Mouse (Mus musculus) cerebellum, postnatal 36 days (tissue): ENCODE results near the gene Slc29a4.

Experiments
- DNase-seq, 2 experiments: peaks; one replicate each; pipeline ENCODE4 v3.0.0; 2021 to 2022; ENCODE audit warnings: mixed read lengths in 2 of 2

Slc29a4 gene

DNA sequence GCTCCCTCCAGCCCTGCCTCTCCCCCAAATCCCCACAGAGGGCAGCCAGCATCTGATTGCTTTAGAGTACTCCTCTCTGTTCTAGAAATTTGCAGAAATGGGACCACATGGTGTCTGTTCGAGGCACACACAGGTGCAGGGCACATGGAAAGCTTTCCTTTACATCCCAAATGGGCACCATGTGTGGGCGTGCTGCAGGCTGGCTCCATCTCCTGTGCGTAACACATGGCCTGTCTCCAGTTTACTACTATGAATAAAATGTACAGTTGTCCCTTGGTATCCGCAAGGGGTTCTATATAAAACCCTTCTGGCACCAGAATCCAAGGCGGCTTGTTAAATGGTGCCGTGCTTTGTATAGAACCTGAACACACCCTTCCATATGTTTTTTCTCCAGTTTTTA is 4.6 kb downstream of the Slc29a4 start:
- no peak for DNase-seq

DNA sequence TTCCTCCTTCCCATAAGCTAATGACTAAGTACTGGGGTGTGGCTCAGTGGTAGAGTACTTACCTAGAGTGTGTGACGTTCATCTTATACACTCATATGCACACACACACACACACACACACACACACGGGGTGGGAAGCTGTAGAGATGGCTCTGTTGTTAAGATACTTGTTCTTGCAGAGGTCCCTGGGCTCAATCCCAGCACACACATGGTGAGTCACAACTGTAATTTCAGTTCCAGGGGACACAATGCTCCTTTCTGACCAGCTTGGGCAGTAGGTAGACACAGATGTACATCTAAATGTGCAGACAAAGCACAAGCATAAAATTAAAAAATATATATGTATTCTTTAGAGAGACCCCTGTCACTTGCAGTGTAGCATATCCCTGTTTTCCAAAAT is 5.4 kb downstream of the Slc29a4 start:
- no peak for DNase-seq

GRCm38 (mm10) chr5:142700842-142701589 is 8.7 kb downstream of the Slc29a4 start:
- DNase-seq: peak; percentile 35 to 54

DNA sequence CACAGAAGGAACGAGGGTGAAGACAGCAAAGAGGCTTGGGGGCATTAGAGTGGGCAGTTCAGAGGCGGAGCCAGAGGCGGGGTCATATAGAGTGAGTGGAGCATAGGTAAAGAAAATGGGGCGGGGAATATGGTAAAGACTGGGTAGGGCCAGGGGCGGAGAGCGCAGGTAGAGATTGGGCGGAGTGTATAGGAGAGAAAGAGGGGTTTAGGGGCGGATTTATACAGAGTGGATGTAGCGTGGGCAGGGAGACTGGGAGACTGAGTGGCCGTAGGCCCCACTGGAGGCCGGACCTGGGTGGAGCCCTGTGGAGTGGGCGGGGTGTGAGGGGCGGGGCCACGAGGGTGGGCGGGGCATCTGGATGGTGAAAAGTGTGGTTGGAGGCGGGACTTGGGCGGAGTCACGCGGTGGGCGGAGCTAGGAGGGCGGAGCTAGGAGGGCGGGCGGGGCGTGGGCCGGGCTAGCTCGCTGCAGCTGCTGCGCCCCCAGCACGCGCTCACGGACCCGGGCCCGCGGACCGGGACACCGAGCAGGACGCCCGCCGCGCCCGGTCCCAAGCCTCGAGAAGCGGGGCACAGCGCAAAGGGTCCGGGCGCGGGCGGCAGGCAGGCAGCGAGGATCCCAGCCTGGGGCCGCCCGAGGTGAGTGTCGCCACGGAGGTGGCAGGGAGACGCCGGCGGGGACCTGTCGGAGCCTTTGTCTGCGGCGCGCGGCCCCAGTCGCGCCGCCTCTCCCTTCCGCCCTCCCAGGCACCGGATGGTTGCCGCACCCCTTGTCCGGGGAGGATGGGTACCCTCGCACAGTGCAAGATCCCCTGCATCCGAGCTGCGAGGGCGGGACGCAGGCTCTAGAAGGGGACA is 9.6 kb downstream of the Slc29a4 start:
- peak; percentile 63 to 71 for DNase-seq

- peak in 1 of 2 experiments; percentile 34 for DNase-seq
Measured at GRCm38 (mm10) chr5:142702511-142703138, 10.3 kb downstream of the Slc29a4 start.

GRCm38 (mm10) chr5:142703569-142703968 is 11.3 kb downstream of the Slc29a4 start:
- DNase-seq: peak; percentile 87 to 89

DNA sequence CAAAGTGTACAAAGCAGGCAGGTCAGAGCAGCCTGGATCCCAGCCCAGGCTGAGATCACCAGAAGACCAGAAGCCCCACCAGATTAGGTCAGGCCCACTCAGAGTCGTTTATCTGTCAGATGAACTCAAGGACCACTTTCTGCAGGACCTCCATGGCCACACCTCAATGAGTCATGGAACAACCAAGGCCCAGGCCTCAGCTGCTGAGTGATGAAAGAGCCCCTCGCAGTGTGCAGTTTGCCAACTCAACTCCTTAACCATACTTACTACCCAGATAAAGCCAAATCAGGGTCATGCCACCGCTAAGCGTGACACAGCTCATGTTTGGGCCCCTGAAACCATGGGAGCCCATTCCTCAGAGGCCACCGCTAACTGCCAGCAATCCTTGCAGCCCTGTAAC is 15.4 kb downstream of the Slc29a4 start:
- DNase-seq: no peak

DNA sequence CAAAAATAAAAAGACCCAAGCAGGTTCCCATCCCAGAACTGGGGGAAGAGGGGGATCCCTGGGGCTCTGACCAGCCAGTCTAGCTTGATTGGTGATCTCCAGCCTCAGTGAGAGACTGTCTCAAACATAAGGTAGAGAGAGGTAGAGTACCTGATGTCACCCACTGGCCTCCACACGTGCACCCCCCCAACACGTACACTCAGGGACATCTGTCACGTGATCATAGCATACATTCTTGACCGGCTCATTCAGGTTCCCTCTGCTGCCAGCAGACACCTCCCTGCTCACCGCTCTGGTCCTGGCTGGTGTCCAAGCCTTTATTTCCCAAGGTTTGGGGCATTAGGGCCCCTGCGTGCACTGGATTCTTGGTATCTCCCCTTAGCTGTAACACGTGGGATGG is 17.1 kb downstream of the Slc29a4 start:
- no peak for DNase-seq

- DNase-seq: no peak
Measured at GRCm38 (mm10) chr5:142712373-142712772, 20.1 kb downstream of the Slc29a4 start.

GRCm38 (mm10) chr5:142713966-142714365 is 21.7 kb downstream of the Slc29a4 start:
- peak; percentile 75 to 79 for DNase-seq

DNA sequence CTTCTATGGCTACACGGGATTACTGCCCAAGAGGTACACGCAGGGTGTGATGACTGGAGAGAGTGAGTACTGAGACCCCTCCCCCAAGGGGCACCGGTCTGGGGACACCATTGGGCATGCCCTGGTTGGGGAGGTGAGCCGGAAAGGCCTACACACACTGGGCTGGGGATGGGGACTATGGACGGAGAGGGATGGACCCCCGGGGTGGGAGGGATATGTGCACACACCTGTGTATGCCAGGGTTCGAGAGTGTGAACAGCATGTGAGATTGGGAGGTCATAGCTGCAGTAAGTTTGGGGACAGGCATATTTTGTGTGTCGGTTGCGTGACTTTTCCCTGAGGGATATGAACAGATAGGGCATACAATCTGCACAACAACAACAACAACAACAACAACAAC is 22.7 kb downstream of the Slc29a4 start:
- DNase-seq: no peak

GRCm38 (mm10) chr5:142716056-142716455 is 23.7 kb downstream of the Slc29a4 start:
- peak; percentile 71 for DNase-seq

DNA sequence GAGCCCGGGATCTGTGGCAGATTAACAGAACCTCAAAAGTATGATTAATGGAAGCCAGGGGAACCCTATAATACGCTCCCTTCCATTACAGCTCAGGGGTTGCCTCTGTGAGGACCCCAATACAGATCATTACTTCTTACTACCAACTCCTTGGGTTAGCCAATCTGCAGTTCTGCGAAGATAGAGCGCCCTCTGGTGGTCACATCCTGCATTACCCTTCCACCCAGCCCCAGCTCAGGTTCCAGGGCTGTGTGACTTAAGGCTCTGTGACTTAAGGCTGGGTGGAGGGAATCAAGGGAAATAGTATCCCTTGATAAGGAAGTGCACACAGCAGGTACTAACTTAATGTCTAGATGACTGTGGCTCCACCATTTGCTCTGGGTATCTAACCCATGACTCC is 25.7 kb downstream of the Slc29a4 start:
- peak; percentile 89 to 92 for DNase-seq

- no peak for DNase-seq
Measured at GRCm38 (mm10) chr5:142718486-142718885, 26.2 kb downstream of the Slc29a4 start.

GRCm38 (mm10) chr5:142719897-142720296 is 27.6 kb downstream of the Slc29a4 start:
- peak in 1 of 2 experiments; percentile 3 for DNase-seq

- peak; percentile 61 to 71 for DNase-seq
Measured at GRCm38 (mm10) chr5:142723520-142724133, 31.3 kb downstream of the Slc29a4 start.

- DNase-seq: no peak
Measured at GRCm38 (mm10) chr5:142724265-142724664, 32.0 kb downstream of the Slc29a4 start.

GRCm38 (mm10) chr5:142726748-142727147 is 34.4 kb downstream of the Slc29a4 start:
- no peak for DNase-seq

GRCm38 (mm10) chr5:142728301-142728700 is 36.0 kb downstream of the Slc29a4 start:
- no peak for DNase-seq

GRCm38 (mm10) chr5:142730295-142730694 is 38.0 kb downstream of the Slc29a4 start:
- DNase-seq: no peak

DNA sequence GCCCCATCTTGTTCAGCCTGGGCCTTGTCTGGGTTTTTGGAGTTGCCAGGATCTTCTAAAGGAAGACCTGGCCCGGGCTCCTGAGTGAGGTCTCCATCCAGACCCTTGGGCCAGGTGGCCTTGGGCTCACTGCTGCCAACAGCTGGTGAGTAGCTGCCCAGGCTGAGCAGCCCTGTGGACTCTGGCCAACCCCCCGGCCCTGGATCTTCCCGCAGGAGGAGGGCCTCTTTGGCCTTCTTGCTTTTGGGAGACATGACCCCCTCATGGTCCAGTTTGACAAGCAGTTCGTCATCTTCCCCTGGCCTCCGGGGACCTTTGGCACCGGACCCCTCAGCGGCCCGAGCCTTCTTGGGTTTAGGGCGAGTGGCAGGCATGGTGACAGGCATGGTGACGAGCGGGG is 39.6 kb downstream of the Slc29a4 start:
- no peak for DNase-seq

DNA sequence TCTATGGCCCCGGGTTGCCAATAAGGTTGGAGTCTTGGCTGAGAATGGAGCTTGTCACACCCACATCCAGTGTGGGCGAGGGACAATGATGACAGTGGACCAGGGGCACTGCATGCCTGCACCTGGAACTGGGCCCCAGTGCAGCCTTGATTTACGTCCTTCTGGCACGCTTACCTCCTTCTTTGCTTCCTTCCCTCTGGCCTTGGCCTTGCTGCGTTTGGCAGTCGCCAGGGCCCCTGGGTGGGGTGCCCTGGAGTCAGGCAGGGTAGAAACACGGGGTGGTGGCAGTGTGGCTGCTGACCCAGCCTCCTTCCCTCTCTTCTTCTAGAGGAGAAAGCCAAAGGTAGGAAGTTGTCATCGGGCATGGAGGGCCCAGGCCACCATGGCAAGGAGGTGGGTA is 47.6 kb downstream of the Slc29a4 start:
- DNase-seq: no peak

DNA sequence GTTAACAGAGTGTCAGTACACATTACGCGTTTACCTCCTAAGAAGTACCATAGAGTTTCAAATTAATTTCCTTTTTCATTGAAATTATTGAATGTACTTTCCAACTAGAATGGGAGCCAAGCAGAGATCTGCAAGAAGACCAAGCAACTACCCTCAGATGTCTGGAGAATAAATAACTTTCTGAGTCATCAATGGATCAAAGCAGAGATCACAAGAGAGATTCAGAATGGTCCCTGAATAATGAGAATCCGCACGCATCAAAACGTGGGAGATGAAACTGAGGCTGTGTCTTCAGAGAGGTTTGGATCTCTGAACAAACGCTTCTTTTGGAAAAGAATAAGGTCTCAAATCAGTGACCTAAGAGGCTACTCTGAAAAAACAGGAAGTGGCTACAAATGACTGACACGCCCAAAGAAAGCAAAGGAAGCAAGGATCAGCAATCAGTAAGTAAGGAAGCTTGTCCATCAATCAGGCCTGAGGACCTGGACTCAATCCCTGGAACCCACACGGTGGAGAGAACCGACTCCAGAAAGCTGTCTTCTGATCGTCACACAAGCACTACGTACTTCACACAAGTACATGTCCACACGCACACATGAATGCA is 54.8 kb downstream of the Slc29a4 start:
- no peak for DNase-seq
